Mouse (Mus musculus): Measurements from ENCODE around the gene Mepce.
"Not testable (repeated sequence)": the region's sequence is repeated elsewhere in the genome, so short reads cannot be mapped to it uniquely, and the experiment has no call there.

Mepce gene

GRCm38 (mm10) chr5:137787151-137787928, at the start of gene Mepce, which contains the start of gene Zcwpw1:
TSS of gene Mepce (minus strand) at chr5:137787655.
TSS of gene Zcwpw1 (plus strand) at chr5:137787798.
- in situ Hi-C loops (cut with MboI, MseI): loop anchor here (10.0 to 25.0 kb wide), 3 partner anchors 463 to 1825 kb away; partner anchors contain the start of genes Get4 (in 1 of the 2) and Ssc4d (in 1 of the 2)

DNA sequence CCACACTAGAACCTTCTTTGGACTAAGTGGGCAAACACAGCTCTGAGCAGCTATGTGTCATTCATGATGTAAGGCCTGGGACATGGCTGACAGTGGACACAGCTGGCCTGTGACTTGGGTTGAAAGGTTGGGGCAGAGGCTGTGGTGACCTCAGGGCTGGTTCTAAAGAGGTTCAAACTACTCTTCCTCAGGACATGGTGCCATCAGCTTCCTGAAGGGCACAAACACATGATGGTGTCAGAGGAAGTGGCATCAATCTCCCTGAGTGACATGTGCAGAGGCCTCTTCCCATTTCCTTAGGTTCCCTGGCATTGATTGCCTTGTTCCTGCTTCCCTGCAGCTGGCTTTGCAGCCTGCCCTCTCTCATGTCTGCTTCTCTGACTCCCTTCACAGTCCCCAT, 49.7 kb upstream of the Mepce start:
- in situ Hi-C loops (cut with MboI, MseI): not testable (repeated sequence)

GRCm38 (mm10) chr5:137836611-137837010, 49.2 kb upstream of the Mepce start:
- in situ Hi-C loops (cut with MboI, MseI): no loop called here

- in situ Hi-C loops (cut with MboI, MseI): not testable (repeated sequence)
Measured at GRCm38 (mm10) chr5:137835966-137836520, 48.6 kb upstream of the Mepce start, which contains the start of gene Pilra. TSS of gene Pilra (minus strand) at chr5:137836281.

GRCm38 (mm10) chr5:137833500-137833899, 46.0 kb upstream of the Mepce start:
- in situ Hi-C loops (cut with MboI, MseI): no loop called here

DNA sequence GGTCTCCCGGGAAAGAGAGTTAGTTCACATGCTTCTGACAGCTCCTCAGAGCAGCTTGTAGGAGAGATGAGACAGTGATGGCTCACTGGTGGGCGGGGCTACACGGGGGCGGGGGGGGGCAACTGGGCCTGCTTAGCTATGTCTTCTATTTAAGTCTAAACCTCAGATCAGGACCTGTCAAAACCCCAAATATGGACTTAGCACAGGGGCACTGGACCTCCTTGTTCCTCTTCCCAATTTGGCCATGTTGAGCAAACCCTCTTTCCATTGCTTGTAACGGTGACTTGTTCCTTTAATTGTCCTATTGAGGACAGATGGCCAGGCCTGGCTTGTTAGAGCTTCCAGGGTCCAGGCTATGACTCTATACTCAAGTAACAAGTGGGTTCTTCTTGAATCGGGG, 44.1 kb upstream of the Mepce start:
- in situ Hi-C loops (cut with MboI, MseI): no loop called here

DNA sequence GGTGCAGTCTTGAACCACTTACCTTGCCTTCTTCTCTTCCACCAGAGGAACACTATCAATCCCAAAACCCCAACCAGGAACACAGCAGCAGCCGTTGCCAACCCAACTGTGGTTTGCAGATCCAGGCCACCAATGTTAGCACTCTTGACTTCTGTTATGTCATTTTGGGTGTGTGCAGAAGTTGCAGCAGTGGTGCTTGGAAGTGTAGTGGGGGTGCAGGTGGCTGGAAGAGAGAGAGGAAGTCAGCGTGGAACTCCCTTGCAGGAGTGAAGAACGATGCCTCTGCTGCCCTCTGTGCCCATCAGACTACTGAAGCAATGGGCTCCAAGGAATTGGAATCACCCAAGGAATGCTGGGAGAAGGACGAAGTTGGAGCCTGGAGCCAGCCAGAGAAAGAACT, 43.7 kb upstream of the Mepce start:
- in situ Hi-C loops (cut with MboI, MseI): no loop called here

DNA sequence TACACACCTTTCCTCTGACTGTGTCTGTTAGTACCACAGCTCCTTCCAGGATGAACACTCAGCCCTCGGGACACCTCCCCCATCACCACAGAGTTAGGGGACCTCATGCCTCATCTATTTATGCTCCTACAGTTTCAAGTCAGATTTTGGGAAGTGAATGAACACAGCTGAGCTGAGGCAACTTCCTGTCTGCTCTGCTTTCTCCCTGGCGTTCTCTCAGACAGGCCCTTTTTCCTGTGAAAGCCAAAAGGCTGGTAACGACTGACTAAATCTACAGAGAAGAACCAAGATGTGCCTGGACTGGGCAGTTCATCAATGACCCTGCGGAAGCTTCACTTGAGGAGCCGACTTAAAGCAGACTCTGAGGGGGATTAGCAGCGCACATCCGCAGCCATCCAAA, 42.8 kb upstream of the Mepce start:
- in situ Hi-C loops (cut with MboI, MseI): no loop called here

GRCm38 (mm10) chr5:137828694-137829093, 41.2 kb upstream of the Mepce start:
- in situ Hi-C loops (cut with MboI, MseI): no loop called here

GRCm38 (mm10) chr5:137826421-137826820, 39.0 kb upstream of the Mepce start:
- in situ Hi-C loops (cut with MboI, MseI): no loop called here

- in situ Hi-C loops (cut with MboI, MseI): no loop called here
Measured at GRCm38 (mm10) chr5:137825971-137826370, 38.5 kb upstream of the Mepce start.

DNA sequence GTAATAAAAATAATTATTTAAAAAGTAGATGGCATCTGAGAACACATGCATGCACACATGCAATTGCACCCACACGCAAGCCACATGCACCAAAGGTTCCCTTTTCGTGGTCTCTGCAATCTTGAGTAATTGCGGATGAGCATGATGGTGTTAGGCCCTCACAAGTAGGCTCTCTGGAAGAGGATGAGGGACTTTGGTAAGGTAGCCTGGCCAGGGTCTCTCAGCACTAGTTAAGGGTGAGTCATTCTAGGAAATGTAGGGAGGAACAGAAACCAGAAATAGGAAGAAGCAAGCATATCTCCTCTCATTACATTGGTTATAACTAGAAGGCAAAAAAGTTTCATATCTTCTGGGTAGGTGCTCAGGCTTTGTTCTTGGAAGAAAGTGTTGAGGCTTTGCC, 37.6 kb upstream of the Mepce start:
- in situ Hi-C loops (cut with MboI, MseI): no loop called here

DNA sequence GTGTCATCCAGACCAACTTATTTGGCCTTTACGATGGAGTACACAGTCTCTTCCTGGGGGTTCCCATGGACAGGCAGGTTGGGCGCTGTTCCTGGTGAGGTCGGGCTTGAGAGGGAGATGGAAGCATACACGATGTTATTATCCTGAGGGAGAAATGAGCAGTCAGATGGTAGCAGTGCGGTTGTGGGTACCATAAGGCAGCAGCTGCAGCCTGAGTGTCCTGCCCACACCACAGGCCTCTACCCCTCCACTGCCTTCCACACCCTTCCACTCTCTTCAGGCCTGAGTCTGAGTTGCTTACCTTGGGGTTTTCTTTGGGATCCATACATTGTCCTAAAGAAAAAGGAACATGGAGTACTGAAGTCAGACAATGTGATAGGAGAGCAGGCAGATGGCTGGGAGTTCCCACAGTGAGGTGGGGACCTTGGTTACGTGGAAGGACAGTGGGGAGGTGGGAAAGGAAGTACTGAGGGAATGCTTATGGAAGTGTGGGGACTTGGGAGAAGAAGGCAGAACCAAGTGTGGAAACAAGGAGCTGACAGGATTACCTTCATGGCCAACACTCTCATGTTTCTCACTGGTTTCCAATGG, 36.1 kb upstream of the Mepce start:
- in situ Hi-C loops (cut with MboI, MseI): no loop called here

- in situ Hi-C loops (cut with MboI, MseI): no loop called here
Measured at GRCm38 (mm10) chr5:137822602-137823001, 35.1 kb upstream of the Mepce start.

DNA sequence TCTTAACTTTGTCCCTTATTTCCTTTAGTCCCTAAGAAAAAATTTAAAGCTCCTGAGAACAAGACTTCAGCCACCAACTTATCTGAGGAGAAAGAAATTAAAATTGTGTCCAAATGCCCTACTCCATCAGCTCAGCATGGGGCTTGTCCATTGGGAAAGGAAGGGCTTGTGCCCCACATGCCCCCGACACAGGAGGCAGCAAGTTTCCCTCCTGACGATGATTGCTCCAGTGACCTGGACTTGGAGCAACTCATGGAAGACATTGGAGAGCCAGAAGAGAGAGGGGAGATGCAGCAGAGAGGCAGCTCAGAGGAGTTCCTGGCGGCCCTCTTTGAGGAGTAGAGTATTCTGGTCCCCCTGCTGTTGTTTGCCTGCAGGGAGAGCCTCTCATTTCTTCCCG, 34.7 kb upstream of the Mepce start:
- in situ Hi-C loops (cut with MboI, MseI): no loop called here

- in situ Hi-C loops (cut with MboI, MseI): no loop called here
Measured at GRCm38 (mm10) chr5:137817466-137818222, 30.2 kb upstream of the Mepce start.

GRCm38 (mm10) chr5:137808316-137808715, 20.9 kb upstream of the Mepce start:
- in situ Hi-C loops (cut with MboI, MseI): loop anchor here in 1 of 2 experiments (5.0 kb wide), 1 partner anchor 69 kb away; no protein-coding TSS in a partner anchor

GRCm38 (mm10) chr5:137806158-137806557, 18.7 kb upstream of the Mepce start:
- in situ Hi-C loops (cut with MboI, MseI): loop anchor here in 1 of 2 experiments (5.0 kb wide), 1 partner anchor 71 kb away; no protein-coding TSS in a partner anchor

- in situ Hi-C loops (cut with MboI, MseI): no loop called here
Measured at GRCm38 (mm10) chr5:137800917-137801316, 13.5 kb upstream of the Mepce start.

- in situ Hi-C loops (cut with MboI, MseI): loop anchor here (10.0 to 25.0 kb wide), 3 partner anchors 78 to 1834 kb away; partner anchors contain the start of genes Get4 (in 1 of the 2), Pilrb2 (in 1 of the 2) and Ssc4d (in 1 of the 2)
Measured at GRCm38 (mm10) chr5:137796606-137797005, 9.2 kb upstream of the Mepce start.

GRCm38 (mm10) chr5:137791553-137791952, 4.1 kb upstream of the Mepce start:
- in situ Hi-C loops (cut with MboI, MseI): loop anchor here (10.0 to 25.0 kb wide), 3 partner anchors 83 to 1829 kb away; partner anchors contain the start of genes Get4 (in 1 of the 2), Pilrb2 (in 1 of the 2) and Ssc4d (in 1 of the 2)
